Mouse (Mus musculus): ENCODE measurements around the gene Tango2. TPM values are rescaled to one million over a fixed set of nuclear protein-coding genes. Genes with fewer than 3 reads are reported as not detected.

The Tango2 gene
- polyA plus RNA-seq, 1 experiment from 2014 or later, result 29.1 TPM

DNA sequence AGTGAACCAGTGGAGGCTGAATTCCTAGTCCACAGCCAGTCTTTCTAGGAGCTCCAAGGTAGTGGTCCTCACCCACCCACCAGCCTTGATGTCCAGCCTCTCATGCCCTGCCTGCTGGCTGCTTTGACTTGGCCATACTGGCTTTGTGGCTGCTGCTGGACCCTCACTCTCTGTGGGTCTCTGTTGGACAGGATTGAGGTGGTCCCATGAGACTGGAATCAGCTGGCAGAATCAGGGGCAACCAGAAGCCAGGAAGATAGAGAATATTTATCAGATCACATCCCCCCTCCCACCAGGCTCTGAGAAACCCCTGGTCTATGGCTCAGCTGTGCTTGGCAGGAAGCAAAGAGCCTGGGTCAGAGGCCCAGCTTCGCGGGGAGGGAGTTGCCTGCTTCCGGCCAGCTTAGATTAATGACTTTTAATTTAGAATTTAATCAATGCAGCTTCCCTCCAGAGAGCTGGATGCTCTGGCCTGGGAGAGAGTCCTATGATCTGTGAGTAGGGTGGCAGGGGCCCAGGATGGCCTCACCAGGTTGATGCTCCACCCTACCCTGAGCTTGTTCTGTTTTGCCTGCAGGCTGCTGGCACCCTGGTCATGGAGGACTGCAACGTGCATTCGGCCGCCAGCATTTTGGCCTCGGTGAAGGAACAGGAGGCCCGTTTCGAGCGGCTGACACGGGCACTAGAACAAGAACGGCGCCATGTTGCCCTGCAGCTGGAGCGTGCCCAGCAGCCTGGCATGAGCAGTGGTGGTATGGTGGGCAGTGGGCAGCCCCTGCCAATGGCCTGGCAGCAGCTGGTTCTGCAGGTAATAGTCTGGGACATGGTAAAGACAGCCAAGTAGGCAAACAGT lies 40.9 kb upstream of the Tango2 start:
- DNase-seq (ENCODE audit: low spot score), result no peak
- H3K4me1 ChIP-seq, result peaks cover 89% of the 10 kb centered on the region
- WGBS, result 86% methylated on average over 14 of the region's 14 CpGs
- H3K27me3 ChIP-seq (replicated peaks; ENCODE audit: low read depth, poor library complexity, severe bottlenecking), result no peaks in the 10 kb centered on the region
- no peaks in the 10 kb centered on the region for H3K9me3 ChIP-seq
- H3K27ac ChIP-seq (replicated peaks), result peak overlapping the region; percentile 63
- H3K4me3 ChIP-seq, result no peak overlapping the region
- H3K36me3 ChIP-seq (replicated peaks), result no peaks in the 10 kb centered on the region

DNA sequence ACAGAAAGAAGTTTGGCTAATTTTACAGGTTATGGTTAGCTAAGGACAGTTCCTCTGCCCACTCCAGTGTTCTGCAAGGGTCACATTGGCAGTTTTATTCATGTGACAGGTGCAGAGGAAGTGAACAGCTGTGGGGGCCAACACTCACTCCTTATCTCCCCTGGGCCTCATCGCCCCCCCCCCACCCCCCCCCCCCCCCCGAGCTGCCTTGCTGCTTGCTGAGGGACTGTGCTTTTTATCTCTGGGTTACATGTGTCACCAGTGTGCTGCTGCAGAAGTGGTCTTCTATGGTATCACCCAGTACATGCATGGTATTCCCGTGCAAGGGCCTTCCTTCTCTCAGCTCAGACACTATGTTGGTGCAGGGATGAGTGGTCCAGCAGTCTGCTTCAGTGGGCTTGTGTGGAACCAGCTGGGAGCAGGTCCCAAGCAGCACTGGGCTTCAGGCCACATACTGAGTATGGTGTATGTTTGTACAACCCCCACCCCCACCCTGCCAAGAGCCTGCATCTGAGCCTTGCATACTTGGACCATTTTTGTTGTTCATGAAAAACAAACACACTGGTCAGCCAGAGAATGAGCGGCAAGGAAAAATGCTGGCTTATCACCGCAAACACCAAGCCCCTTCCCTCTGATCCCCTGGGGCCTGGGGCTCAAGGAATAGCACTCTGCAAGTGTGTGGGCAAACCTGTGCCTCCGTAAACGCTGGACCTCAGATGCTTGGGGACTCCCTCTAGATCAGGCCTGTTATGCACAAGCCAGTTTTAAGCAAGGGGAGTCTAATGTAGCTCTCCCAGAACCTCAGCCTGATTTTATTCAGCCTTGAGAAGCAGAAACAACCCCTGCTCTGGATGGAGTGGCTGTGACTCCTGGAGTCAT lies 40.0 kb upstream of the Tango2 start:
- no peak for DNase-seq (ENCODE audit: low spot score)
- H3K27me3 ChIP-seq (replicated peaks; ENCODE audit: low read depth, poor library complexity, severe bottlenecking), result no peaks in the 10 kb centered on the region
- 47% methylated on average over 7 of the region's 7 CpGs for WGBS
- no peaks in the 10 kb centered on the region for H3K9me3 ChIP-seq
- no peaks in the 10 kb centered on the region for H3K36me3 ChIP-seq (replicated peaks)
- H3K4me1 ChIP-seq, result peaks cover 89% of the 10 kb centered on the region
- no peak overlapping the region for H3K4me3 ChIP-seq
- peak overlapping the region; percentile 63; the same call in 1 of the 2 replicates for H3K27ac ChIP-seq (replicated peaks)

DNA sequence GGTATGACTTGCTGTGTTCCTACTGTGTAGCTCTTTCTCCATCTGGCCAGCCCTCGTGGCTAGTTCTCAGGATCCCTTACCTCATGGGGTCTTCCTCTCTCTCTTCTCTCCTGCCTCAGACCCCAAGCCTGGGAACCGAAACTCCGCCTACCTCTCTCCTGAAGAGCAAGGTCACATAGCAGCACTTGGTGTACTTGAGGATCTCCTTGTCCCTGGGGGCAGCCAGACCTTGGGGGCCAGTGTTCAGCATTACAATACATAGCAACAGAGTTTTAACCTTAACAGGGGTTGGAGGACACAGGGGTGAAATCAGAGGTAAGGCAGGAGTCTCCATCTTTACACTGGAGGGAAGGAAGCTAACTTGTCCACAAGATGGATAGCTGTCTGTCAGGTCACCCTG lies 39.1 kb upstream of the Tango2 start:
- no peaks in the 10 kb centered on the region for H3K27me3 ChIP-seq (replicated peaks; ENCODE audit: low read depth, poor library complexity, severe bottlenecking)
- H3K36me3 ChIP-seq (replicated peaks), result no peaks in the 10 kb centered on the region
- H3K9me3 ChIP-seq, result no peaks in the 10 kb centered on the region
- H3K4me3 ChIP-seq, result no peak overlapping the region
- WGBS, result 57% methylated on average over 3 of the region's 3 CpGs
- H3K4me1 ChIP-seq, result peaks cover 89% of the 10 kb centered on the region
- no peak for DNase-seq (ENCODE audit: low spot score)
- H3K27ac ChIP-seq (replicated peaks), result peak overlapping the region; percentile 31; the same call in 1 of the 2 replicates

DNA sequence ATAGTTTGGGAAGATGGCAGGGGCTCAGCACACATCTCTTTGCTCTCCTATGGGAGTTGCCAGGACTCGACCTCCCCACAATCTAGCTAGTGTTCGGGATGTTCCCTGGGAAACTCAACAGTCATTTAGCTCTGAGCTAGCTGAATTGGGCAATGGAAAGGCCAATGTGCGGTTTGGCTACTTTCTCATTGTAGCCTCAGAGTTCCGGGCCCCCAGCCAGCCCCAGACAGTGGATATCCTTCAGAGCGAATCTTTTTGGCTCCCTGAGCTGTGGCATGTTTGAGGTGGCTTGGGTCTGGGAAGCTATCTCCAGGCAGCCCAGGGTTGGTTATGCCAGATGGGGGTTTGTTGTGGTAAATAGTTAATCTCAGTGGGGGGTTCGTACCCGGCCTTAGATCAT lies 38.5 kb upstream of the Tango2 start:
- no peaks in the 10 kb centered on the region for H3K9me3 ChIP-seq
- H3K4me1 ChIP-seq, result peaks cover 90% of the 10 kb centered on the region
- no peaks in the 10 kb centered on the region for H3K27me3 ChIP-seq (replicated peaks; ENCODE audit: low read depth, poor library complexity, severe bottlenecking)
- no peak overlapping the region for H3K27ac ChIP-seq (replicated peaks)
- DNase-seq (ENCODE audit: low spot score), result no peak
- no peaks in the 10 kb centered on the region for H3K36me3 ChIP-seq (replicated peaks)
- H3K4me3 ChIP-seq, result no peak overlapping the region
- 85% methylated on average over 7 of the region's 7 CpGs for WGBS

DNA sequence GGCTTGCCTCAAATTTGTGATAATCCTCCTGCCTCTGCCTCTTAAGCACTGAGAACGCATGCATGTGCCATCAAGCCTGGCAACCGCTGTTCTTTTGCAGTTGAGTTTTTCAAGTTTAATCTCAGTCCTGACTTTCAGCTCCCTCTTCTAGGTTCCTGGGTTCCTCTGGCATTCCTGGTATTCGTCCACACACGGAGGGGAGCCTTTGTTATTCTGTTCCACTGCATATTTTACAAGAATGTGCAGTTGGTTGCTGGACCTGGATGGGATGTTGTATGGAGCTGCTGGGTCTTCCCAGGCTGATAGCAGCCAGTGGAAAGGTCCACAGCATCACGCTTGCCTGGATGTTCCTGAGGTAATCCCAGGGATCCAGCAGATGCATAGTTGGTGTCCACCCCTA lies 37.5 kb upstream of the Tango2 start:
- peak overlapping the region; percentile 27; the same call in 1 of the 2 replicates for H3K27ac ChIP-seq (replicated peaks)

DNA sequence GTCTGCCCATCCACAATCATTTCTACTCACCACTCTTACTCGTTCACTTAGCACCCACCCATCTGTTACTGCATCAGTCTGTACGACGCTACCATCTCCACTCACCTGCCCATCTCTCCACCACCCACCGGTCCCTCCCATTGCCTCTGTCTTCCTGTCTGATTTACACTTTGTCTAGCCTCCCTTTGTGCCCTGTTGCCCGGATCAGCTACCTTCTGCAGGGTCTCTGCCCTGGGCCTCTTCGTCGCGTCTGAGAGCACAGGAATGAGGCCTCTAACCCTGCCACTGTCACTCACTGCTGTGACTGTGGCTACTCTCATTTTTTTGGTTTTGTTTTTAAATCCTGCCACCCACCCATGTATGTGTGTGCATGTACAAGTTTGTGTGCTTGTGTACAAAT lies 36.8 kb upstream of the Tango2 start:
- H3K36me3 ChIP-seq (replicated peaks), result no peaks in the 10 kb centered on the region
- 61% methylated on average over 8 of the region's 8 CpGs for WGBS
- H3K4me3 ChIP-seq, result no peak overlapping the region
- H3K27ac ChIP-seq (replicated peaks), result peak overlapping the region; percentile 83; the same call in 1 of the 2 replicates
- no peaks in the 10 kb centered on the region for H3K9me3 ChIP-seq
- peaks cover 93% of the 10 kb centered on the region for H3K4me1 ChIP-seq
- no peak for DNase-seq (ENCODE audit: low spot score)
- H3K27me3 ChIP-seq (replicated peaks; ENCODE audit: low read depth, poor library complexity, severe bottlenecking), result no peaks in the 10 kb centered on the region

More for the DNA sequence above, 37.5 kb upstream of the Tango2 start:
- DNase-seq (ENCODE audit: low spot score), result no peak
- Histone ChIP-seq H3K4me1 (peaks cover 93% of the 10 kb centered on the region), H3K27me3 (replicated peaks; ENCODE audit: low read depth, poor library complexity, severe bottlenecking) (no peaks in the 10 kb centered on the region), H3K4me3 (no peak overlapping the region), H3K9me3 (no peaks in the 10 kb centered on the region), H3K36me3 (replicated peaks) (no peaks in the 10 kb centered on the region)
- 75% methylated on average over 5 of the region's 5 CpGs for WGBS

DNA sequence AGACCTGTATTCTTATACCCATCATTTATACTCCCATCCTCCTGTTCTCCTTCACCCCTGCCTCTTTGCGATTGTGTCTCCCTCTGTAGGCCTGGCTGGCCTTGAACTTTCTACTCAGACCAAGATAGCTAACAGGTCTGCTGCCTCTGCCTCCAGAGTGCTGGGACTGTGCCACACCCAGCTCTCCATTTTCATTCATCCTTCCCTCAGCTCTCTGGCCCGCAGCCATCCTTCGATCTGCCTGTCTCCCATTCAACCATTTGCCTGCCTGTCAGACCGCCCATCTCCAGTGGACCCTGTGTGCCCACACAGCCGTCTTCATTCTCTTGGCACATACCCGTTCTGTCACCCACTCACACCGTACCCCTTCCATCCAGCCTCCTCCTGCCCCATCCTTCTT lies 36.3 kb upstream of the Tango2 start:
- no peak for DNase-seq (ENCODE audit: low spot score)
- Histone ChIP-seq H3K4me3 (peak overlapping the region; percentile 8; the same call in 1 of the 2 replicates), H3K36me3 (replicated peaks) (no peaks in the 10 kb centered on the region), H3K4me1 (peaks cover 94% of the 10 kb centered on the region), H3K27ac (replicated peaks) (peak overlapping the region; percentile 83), H3K27me3 (replicated peaks; ENCODE audit: low read depth, poor library complexity, severe bottlenecking) (no peaks in the 10 kb centered on the region), H3K9me3 (no peaks in the 10 kb centered on the region)
- 74% methylated on average over 7 of the region's 7 CpGs for WGBS

DNA sequence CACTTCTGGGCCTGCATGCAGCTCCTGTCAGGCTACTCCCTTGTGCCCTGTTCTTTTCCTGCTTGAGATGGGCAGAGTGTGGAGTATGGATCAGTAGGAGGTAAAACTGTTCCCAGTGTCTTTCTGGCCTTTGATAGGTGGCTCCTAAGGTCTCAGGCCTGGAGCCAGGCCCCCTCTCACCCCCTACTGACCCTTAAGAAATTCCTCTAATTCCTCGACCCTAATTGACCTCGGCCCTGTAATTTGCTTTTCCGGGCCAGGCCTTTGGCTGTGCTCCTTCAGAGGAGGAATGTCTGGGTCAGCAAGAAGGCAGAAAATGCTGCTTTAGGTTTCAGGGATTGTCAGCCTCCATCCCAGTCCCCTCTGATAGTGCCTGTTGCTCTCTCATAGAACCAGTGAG lies 35.9 kb upstream of the Tango2 start:
- Histone ChIP-seq H3K27me3 (replicated peaks; ENCODE audit: low read depth, poor library complexity, severe bottlenecking) (no peaks in the 10 kb centered on the region), H3K4me3 (peak overlapping the region; percentile 8; the same call in 1 of the 2 replicates), H3K9me3 (no peaks in the 10 kb centered on the region), H3K36me3 (replicated peaks) (no peaks in the 10 kb centered on the region), H3K4me1 (peaks cover 94% of the 10 kb centered on the region), H3K27ac (replicated peaks) (peak overlapping the region; percentile 83)
- WGBS, result 2% methylated on average over 3 of the region's 3 CpGs
- peak; percentile 50 for DNase-seq (ENCODE audit: low spot score)

DNA sequence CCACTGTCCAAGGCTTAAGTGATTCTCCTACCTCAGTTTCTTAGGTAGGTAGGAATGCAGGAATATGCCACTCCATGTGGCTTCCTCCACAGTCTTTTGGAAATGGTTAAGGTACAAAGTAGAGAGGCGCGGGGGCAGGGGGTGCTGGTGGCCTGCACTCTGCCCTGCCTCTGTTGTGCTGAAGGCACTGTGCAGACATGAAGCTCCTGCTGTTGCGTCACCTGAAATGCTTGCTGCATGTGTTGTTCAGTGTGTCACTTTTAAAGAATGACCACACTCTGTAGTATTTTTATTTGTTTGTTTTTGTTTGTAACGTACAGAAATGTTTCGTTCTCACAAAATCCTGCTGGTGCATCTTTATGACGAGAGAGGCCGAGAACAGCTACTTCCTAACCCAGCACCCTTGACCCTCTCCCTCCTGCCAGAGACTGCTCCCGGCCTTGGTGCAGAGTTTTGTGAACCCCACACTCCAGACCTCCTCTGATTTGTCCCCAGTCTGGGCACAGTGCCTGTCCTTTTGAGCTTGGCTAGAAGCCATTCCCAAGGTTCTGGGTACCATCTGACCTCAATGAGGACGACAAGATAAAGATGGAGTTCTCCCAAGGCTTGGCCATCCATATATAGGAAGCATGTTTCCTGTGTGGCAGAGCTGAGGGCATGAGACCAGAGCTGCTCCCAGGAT lies 35.3 kb upstream of the Tango2 start:
- Histone ChIP-seq H3K27ac (replicated peaks) (peak overlapping the region; percentile 83), H3K4me1 (peaks cover 94% of the 10 kb centered on the region)
- no peak for DNase-seq (ENCODE audit: low spot score)

DNA sequence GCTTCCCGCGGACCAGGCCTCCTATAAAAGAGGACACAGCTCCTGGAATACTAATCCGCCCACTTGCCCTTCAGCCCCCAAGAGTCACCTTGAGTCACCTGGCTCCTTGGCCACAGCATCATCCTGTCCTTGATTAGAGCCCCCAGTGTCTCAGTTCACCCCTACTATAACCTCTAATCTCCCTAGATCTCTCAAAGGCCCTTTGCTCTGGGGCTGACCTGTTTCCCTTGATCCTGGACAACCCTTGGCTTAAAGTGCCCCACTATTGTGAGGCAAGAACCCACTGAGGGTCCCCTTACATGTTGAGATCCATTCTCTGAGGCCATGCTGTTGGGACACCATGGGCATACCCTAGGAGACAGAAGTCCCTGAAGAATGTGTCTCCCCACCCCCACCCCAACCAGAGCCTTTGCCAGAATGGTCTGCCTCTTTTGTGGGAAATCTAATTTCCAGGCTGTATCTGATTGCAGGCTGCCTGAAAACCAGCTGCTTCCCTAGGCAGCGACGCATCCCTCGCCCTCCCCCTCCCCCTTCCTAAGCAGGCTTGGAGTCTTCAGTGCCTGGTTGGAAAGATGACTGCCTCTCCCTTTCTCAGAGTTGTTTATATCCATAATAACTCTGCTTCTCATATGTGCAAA lies 33.8 kb upstream of the Tango2 start:
- Histone ChIP-seq H3K4me1 (peaks cover 91% of the 10 kb centered on the region), H3K36me3 (replicated peaks) (no peaks in the 10 kb centered on the region)
- DNase-seq (ENCODE audit: low spot score), result peak; percentile 74

More for the DNA sequence above, 35.3 kb upstream of the Tango2 start:
- H3K36me3 ChIP-seq (replicated peaks), result no peaks in the 10 kb centered on the region
- no peaks in the 10 kb centered on the region for H3K9me3 ChIP-seq
- no peak overlapping the region for H3K4me3 ChIP-seq
- WGBS, result 69% methylated on average over 9 of the region's 9 CpGs
- H3K27me3 ChIP-seq (replicated peaks; ENCODE audit: low read depth, poor library complexity, severe bottlenecking), result no peaks in the 10 kb centered on the region

DNA sequence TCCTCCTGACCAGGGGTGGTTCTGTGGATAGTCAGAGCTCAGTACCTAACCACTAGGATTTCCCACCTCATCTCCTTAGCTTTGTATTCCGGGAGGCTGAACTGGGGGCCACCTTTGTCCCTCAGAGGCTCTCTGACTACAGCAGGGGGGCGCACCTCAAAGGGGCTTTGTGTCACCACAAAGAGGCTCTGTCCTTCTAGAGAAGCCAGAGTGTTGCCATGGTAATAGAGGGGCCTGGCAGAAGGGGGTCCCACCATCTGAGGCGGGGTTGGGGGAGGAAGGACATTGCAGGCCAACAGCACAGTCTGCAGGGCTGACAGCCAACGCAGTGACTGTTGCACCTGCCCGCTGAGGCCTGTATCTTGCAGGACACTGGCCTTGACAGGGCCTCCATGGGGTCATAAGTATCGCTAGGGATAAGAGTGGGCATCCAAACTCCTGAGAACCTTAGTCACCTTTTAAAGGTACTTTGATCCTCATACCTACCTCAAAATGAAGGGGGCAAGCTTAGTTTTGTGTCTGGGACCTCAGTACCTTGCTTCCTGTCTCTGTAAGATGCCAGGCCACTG lies 32.7 kb upstream of the Tango2 start:
- peak; percentile 70 for DNase-seq (ENCODE audit: low spot score)
- peak overlapping the region; percentile 83 for H3K27ac ChIP-seq (replicated peaks)

More for the DNA sequence above, 33.8 kb upstream of the Tango2 start:
- Histone ChIP-seq H3K27me3 (replicated peaks; ENCODE audit: low read depth, poor library complexity, severe bottlenecking) (no peaks in the 10 kb centered on the region), H3K4me3 (0 out of 2 replicates have a peak overlapping the region, but pooled peaks have one; percentile 21), H3K9me3 (no peaks in the 10 kb centered on the region), H3K27ac (replicated peaks) (peak overlapping the region; percentile 83)
- WGBS, result 44% methylated on average over 6 of the region's 6 CpGs

More for the DNA sequence above, 32.7 kb upstream of the Tango2 start:
- H3K9me3 ChIP-seq, result no peaks in the 10 kb centered on the region
- H3K36me3 ChIP-seq (replicated peaks), result no peaks in the 10 kb centered on the region
- peaks cover 86% of the 10 kb centered on the region for H3K4me1 ChIP-seq
- WGBS, result 22% methylated on average over 6 of the region's 6 CpGs
- H3K4me3 ChIP-seq, result no peak overlapping the region
- H3K27me3 ChIP-seq (replicated peaks; ENCODE audit: low read depth, poor library complexity, severe bottlenecking), result no peaks in the 10 kb centered on the region
